Mouse (Mus musculus): Measurements from ENCODE around the gene Msln. TPM values are rescaled to one million over a fixed set of nuclear protein-coding genes. Genes with fewer than 3 reads are reported as not detected.

The Msln gene
- total and polyA plus RNA-seq, 3 experiments = not detected

DNA sequence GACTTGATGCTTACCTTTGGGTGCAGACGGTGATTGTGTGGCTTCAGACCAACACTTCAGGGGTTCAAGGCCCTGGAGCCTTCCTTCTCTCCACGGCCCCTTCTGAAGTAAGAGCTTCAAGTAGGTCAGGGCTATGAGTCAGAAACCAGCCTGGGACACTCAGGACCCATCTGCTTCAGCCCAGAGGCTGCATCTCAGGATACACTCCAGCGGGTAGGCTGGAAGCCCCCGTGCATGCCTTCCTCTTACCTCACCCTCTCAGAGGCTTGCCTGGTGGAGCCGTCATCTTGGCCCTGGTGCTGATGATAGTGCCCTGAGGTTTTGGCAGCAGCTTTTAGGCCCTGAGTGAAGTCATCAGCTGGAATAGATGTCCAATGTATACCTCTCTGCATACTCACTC is 18.9 kb downstream of the Msln start:
- H3K27me3 ChIP-seq (ENCODE audit: control insufficient read depth in 1 of 2, insufficient read depth in 2 of 2, low read length in 2 of 2) = no peaks in the 10 kb centered on the region
- TF ChIP-seq CHD2 (IDR thresholded peaks at IDR 0.05; ENCODE audit: low read length) (no peak), ZMIZ1 (IDR thresholded peaks at IDR 0.05; ENCODE audit: low read depth, low read length) (no peak), POLR2A (IDR thresholded peaks at IDR 0.05; ENCODE audit: control insufficient read depth in 1 of 2, insufficient read depth in 1 of 2, low read depth in 1 of 2, low read length in 2 of 2, poor library complexity in 1 of 2) (no peak), ZNF384 (IDR thresholded peaks at IDR 0.05; ENCODE audit: low read depth, low read length) (no peak), USF1 (IDR thresholded peaks at IDR 0.05; ENCODE audit: low read depth, low read length) (no peak), HCFC1 (IDR thresholded peaks at IDR 0.05; ENCODE audit: low read depth, low read length) (no peak), MYC (IDR thresholded peaks at IDR 0.05; ENCODE audit: low read depth, low read length) (no peak), ELF1 (IDR thresholded peaks at IDR 0.05; ENCODE audit: low read depth, low read length) (no peak), CTCF (IDR thresholded peaks at IDR 0.05 in 2 of 3, conservative IDR thresholded peaks at IDR 0.05 in 1 of 3; ENCODE audit: control insufficient read depth in 1 of 3, insufficient read depth in 1 of 3, low read depth in 2 of 3, low read length in 3 of 3, poor library complexity in 1 of 3, severe bottlenecking in 1 of 3) (no peak), GATA1 (IDR thresholded peaks at IDR 0.05; ENCODE audit: low read depth, low read length) (no peak), JUND (IDR thresholded peaks at IDR 0.05; ENCODE audit: low read depth, low read length) (no peak), MAFK (IDR thresholded peaks at IDR 0.05; ENCODE audit: borderline replicate concordance, low read depth, low read length) (no peak), RCOR1 (IDR thresholded peaks at IDR 0.05; ENCODE audit: low read depth, low read length) (no peak)
- no peak overlapping the region for H3K27ac ChIP-seq (ENCODE audit: control insufficient read depth, low read depth, low read length)
- H3K9me3 ChIP-seq (replicated peaks; ENCODE audit: insufficient read depth, low read length) = no peaks in the 10 kb centered on the region
- no peak overlapping the region for H3K9ac ChIP-seq (ENCODE audit: control insufficient read depth, low read depth, low read length, poor library complexity, severe bottlenecking)
- no peak for DNase-seq (ENCODE audit: low read depth, low spot score)
- H3K36me3 ChIP-seq (ENCODE audit: control insufficient read depth in 1 of 2, insufficient read depth in 2 of 2, low read length in 2 of 2) = no peaks in the 10 kb centered on the region
- H3K4me1 ChIP-seq (ENCODE audit: control insufficient read depth in 1 of 2, insufficient read depth in 2 of 2, low read length in 2 of 2) = no peaks in the 10 kb centered on the region
- no peaks in the 10 kb centered on the region for H3K79me2 ChIP-seq (ENCODE audit: control insufficient read depth, insufficient read depth, low read length, poor library complexity)
- no peak overlapping the region for H3K4me3 ChIP-seq (ENCODE audit: control insufficient read depth in 1 of 2, insufficient read depth in 1 of 2, low read depth in 2 of 2, low read length in 2 of 2)

GRCm38 (mm10) chr17:25732082-25732481 is 22.1 kb downstream of the Msln start:
- DNase-seq (ENCODE audit: low read depth, low spot score) = peak; percentile 89
- Histone ChIP-seq H3K79me2 (ENCODE audit: control insufficient read depth, insufficient read depth, low read length, poor library complexity) (peaks cover 3% of the 10 kb centered on the region), H3K27ac (ENCODE audit: control insufficient read depth, low read depth, low read length) (no peak overlapping the region), H3K4me3 (ENCODE audit: control insufficient read depth in 1 of 2, insufficient read depth in 1 of 2, low read depth in 2 of 2, low read length in 2 of 2) (no peak overlapping the region), H3K9me3 (replicated peaks; ENCODE audit: insufficient read depth, low read length) (no peaks in the 10 kb centered on the region), H3K4me1 (ENCODE audit: control insufficient read depth in 1 of 2, insufficient read depth in 2 of 2, low read length in 2 of 2) (peaks cover 0 to 9% of the 10 kb centered on the region in 2 experiments; a peak in 2 of 4 replicates), H3K9ac (ENCODE audit: control insufficient read depth, low read depth, low read length, poor library complexity, severe bottlenecking) (no peak overlapping the region), H3K36me3 (ENCODE audit: control insufficient read depth in 1 of 2, insufficient read depth in 2 of 2, low read length in 2 of 2) (no peaks in the 10 kb centered on the region), H3K27me3 (ENCODE audit: control insufficient read depth in 1 of 2, insufficient read depth in 2 of 2, low read length in 2 of 2) (no peaks in the 10 kb centered on the region)
- TF ChIP-seq MAZ (IDR thresholded peaks at IDR 0.05; ENCODE audit: low read depth, low read length) (no peak), GABPA (IDR thresholded peaks at IDR 0.05; ENCODE audit: low read depth, low read length) (no peak), ZNF384 (IDR thresholded peaks at IDR 0.05; ENCODE audit: low read depth, low read length) (no peak), GATA1 (IDR thresholded peaks at IDR 0.05; ENCODE audit: low read depth, low read length) (no peak), MAX (IDR thresholded peaks at IDR 0.05; ENCODE audit: low read length) (no peak), CHD1 (IDR thresholded peaks at IDR 0.05; ENCODE audit: low read depth, low read length) (no peak), JUND (IDR thresholded peaks at IDR 0.05; ENCODE audit: low read depth, low read length) (no peak), TCF12 (IDR thresholded peaks at IDR 0.05; ENCODE audit: low read depth, low read length) (no peak), MYC (IDR thresholded peaks at IDR 0.05; ENCODE audit: low read depth, low read length) (no peak), ZC3H11A (IDR thresholded peaks at IDR 0.05; ENCODE audit: low read depth, low read length) (peak; percentile 40; the same call in 1 of the 2 replicates), MAFK (IDR thresholded peaks at IDR 0.05; ENCODE audit: borderline replicate concordance, low read depth, low read length) (no peak), SIN3A (IDR thresholded peaks at IDR 0.05; ENCODE audit: low read length) (no peak), NRF1 (IDR thresholded peaks at IDR 0.05; ENCODE audit: insufficient read depth, low read depth, low read length, poor library complexity, severe bottlenecking) (peak; percentile 72), EP300 (IDR thresholded peaks at IDR 0.05; ENCODE audit: low read depth in 1 of 2, low read length in 2 of 2) (no peak), MXI1 (IDR thresholded peaks at IDR 0.05; ENCODE audit: low read depth, low read length) (peak; percentile 34; the same call in 1 of the 2 replicates), POLR2A (IDR thresholded peaks at IDR 0.05; ENCODE audit: control insufficient read depth in 1 of 2, insufficient read depth in 1 of 2, low read depth in 1 of 2, low read length in 2 of 2, poor library complexity in 1 of 2) (0 out of 4 replicates have a peak, but pooled peaks of 1 of the 2 experiments have one; percentile 17), POLR2AphosphoS5 (IDR thresholded peaks at IDR 0.05; ENCODE audit: borderline replicate concordance, low read depth, low read length) (no peak), MEF2A (IDR thresholded peaks at IDR 0.05; ENCODE audit: extremely low read depth, insufficient replicate concordance, low read depth, low read length, poor library complexity, severe bottlenecking) (no peak), RCOR1 (IDR thresholded peaks at IDR 0.05; ENCODE audit: low read depth, low read length) (no peak), MYB (IDR thresholded peaks at IDR 0.05; ENCODE audit: low read depth, low read length) (no peak), RAD21 (IDR thresholded peaks at IDR 0.05; ENCODE audit: low read depth, low read length) (peak; percentile 54), CTCF (IDR thresholded peaks at IDR 0.05 in 2 of 3, conservative IDR thresholded peaks at IDR 0.05 in 1 of 3; ENCODE audit: control insufficient read depth in 1 of 3, insufficient read depth in 1 of 3, low read depth in 2 of 3, low read length in 3 of 3, poor library complexity in 1 of 3, severe bottlenecking in 1 of 3) (peak; percentile 87 to 90 (median 87)), SMC3 (IDR thresholded peaks at IDR 0.05; ENCODE audit: low read depth, low read length) (peak; percentile 87), KAT2A (conservative IDR thresholded peaks at IDR 0.05; ENCODE audit: low read depth, low read length) (no peak)
